Mouse (Mus musculus): Measurements from ENCODE around the gene Pou2f1. TPM values are rescaled to one million over a fixed set of nuclear protein-coding genes. Genes with fewer than 3 reads are reported as not detected.
A peak's percentile ranks its signal among the peaks of the same experiment; 100 is the strongest.

The Pou2f1 gene
- total and polyA plus RNA-seq, 2 experiments, result 3.6 to 5.8 TPM

DNA sequence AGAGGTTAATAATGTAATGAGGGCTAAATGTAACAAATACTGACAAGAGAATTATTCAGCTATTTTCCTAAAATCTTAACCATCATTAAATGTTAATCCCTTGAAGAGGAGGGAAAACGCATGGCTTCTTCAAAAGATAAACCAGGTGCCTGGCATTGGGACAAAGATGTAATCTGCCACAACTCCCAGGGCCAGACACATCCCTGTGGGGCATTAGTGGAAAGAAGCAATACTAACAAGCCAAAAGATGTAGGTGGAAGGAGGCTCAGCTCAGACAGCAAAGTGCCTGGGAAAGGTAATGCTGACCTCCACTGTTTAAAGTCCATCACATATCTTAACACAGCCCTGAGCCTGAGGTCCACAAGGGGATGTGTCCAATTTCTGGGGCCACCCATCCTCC lies 80.0 kb downstream of the Pou2f1 start:
- H3K27me3 ChIP-seq (ENCODE audit: control insufficient read depth, insufficient read depth, low read length), result no peaks in the 10 kb centered on the region
- no peak overlapping the region for H3K9ac ChIP-seq (ENCODE audit: low read depth, low read length)
- H3K79me2 ChIP-seq (ENCODE audit: control insufficient read depth, insufficient read depth, low read length), result peaks cover 2% of the 10 kb centered on the region; the same call in 1 of the 2 replicates
- H3K4me3 ChIP-seq (ENCODE audit: insufficient read depth, low read depth, low read length), result no peak overlapping the region
- no peaks in the 10 kb centered on the region; the same call in 1 of the 2 replicates for H3K4me1 ChIP-seq (ENCODE audit: control insufficient read depth, insufficient read depth, low read length)
- H3K36me3 ChIP-seq (ENCODE audit: control insufficient read depth, insufficient read depth, low read length), result no peaks in the 10 kb centered on the region
- no peak for TF ChIP-seq CTCF (IDR thresholded peaks at IDR 0.05; ENCODE audit: low read depth, low read length)
- no peak for TF ChIP-seq POLR2A (IDR thresholded peaks at IDR 0.05; ENCODE audit: extremely low read depth, insufficient read depth, low read length)
- 84% methylated on average over 1 of the region's 1 CpGs for WGBS
- no peak for DNase-seq (ENCODE audit: extremely low read depth, low read depth, low spot score)
- H3K27ac ChIP-seq (replicated peaks; ENCODE audit: insufficient read depth, low read depth, low read length), result no peak overlapping the region

DNA sequence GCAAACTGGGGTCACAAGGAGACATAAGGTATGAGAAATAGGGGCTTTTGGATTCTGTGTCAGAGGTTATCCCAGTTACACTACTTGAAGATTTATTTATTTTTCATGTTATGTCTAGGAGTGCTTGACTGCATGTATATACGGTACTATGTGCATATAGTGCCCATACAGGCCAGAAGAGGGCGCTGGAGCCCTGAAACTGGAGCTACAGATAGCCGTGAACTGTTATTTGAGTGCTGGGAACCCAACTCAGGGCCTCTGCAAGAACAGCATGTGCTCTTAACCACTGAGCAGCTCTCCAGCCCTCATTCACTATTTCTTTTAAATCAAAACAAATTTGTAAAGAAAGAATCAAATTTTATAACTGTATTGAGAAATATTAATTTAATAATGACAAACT lies 81.5 kb downstream of the Pou2f1 start:
- TF ChIP-seq POLR2A (IDR thresholded peaks at IDR 0.05; ENCODE audit: extremely low read depth, insufficient read depth, low read length) (no peak), CTCF (IDR thresholded peaks at IDR 0.05; ENCODE audit: low read depth, low read length) (no peak)

DNA sequence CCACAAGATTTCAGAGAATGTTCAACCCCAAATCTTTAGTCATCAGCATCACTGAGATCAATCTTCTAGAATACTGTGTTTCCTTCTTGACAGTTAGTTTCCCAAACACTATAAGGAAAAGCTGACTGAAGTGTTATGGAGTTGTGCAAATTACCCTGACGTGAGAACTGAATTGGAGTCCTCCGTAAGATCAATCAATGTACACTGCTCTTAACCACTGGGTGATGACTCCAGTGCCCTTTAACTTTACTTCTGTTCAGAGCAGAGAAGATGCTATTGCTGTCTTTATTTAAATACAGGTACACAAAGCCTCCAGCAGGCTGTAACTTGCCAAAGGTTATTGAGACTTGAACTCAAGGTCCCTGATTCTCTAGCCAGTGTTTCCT lies 88.1 kb downstream of the Pou2f1 start:
- Histone ChIP-seq H3K27ac (replicated peaks; ENCODE audit: insufficient read depth, low read depth, low read length) (no peak overlapping the region), H3K9ac (ENCODE audit: low read depth, low read length) (no peak overlapping the region), H3K27me3 (ENCODE audit: control insufficient read depth, insufficient read depth, low read length) (no peaks in the 10 kb centered on the region), H3K4me3 (ENCODE audit: insufficient read depth, low read depth, low read length) (no peak overlapping the region), H3K4me1 (ENCODE audit: control insufficient read depth, insufficient read depth, low read length) (no peaks in the 10 kb centered on the region), H3K79me2 (ENCODE audit: control insufficient read depth, insufficient read depth, low read length) (no peaks in the 10 kb centered on the region; the same call in 1 of the 2 replicates), H3K36me3 (ENCODE audit: control insufficient read depth, insufficient read depth, low read length) (peaks cover 6% of the 10 kb centered on the region)
- TF ChIP-seq CTCF (IDR thresholded peaks at IDR 0.05; ENCODE audit: low read depth, low read length) (no peak), POLR2A (IDR thresholded peaks at IDR 0.05; ENCODE audit: extremely low read depth, insufficient read depth, low read length) (no peak)
- WGBS, result 92% methylated on average over 2 of the region's 2 CpGs
- DNase-seq (ENCODE audit: extremely low read depth, low read depth, low spot score), result no peak

More for the DNA sequence above, 81.5 kb downstream of the Pou2f1 start:
- Histone ChIP-seq H3K4me1 (ENCODE audit: control insufficient read depth, insufficient read depth, low read length) (no peaks in the 10 kb centered on the region; the same call in 1 of the 2 replicates), H3K4me3 (ENCODE audit: insufficient read depth, low read depth, low read length) (no peak overlapping the region), H3K79me2 (ENCODE audit: control insufficient read depth, insufficient read depth, low read length) (peaks cover 2% of the 10 kb centered on the region; the same call in 1 of the 2 replicates), H3K9ac (ENCODE audit: low read depth, low read length) (no peak overlapping the region), H3K27me3 (ENCODE audit: control insufficient read depth, insufficient read depth, low read length) (no peaks in the 10 kb centered on the region), H3K27ac (replicated peaks; ENCODE audit: insufficient read depth, low read depth, low read length) (no peak overlapping the region), H3K36me3 (ENCODE audit: control insufficient read depth, insufficient read depth, low read length) (peaks cover 4% of the 10 kb centered on the region)
- no peak for DNase-seq (ENCODE audit: extremely low read depth, low read depth, low spot score)
- WGBS, result 81% methylated on average over 3 of the region's 3 CpGs

DNA sequence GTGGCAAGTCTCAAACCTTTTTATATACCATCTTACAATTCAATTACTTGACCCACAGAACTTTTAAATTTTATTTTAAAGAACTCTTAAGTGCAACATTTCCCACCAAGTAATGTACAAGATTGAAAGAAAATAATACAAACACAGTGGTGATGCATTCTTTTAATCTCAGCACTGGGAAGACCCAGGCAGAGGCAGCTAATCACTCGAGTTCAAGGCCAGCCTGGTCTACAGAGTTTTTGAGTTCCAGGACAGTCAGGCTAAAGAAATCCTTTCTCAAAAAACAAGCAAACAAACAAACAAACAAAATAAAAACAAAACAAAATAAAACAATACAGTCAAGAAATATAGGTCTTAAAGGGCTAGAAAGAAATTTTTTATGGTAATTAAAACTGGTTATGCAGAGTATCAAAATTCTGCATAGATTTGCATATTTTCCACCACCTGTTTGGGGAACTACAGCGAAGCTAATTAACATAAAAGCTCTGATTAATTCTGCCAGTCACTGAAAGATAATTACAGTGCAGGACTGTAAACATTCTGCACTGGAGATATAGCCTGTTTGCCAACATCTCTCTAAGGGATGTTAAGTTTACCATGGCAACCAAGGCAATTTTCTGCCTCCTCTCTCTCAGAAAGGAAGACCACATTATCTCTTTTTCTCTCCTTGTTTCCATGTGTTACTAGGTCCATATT lies 88.6 kb downstream of the Pou2f1 start:
- Histone ChIP-seq H3K4me1 (ENCODE audit: control insufficient read depth, insufficient read depth, low read length) (no peaks in the 10 kb centered on the region), H3K4me3 (ENCODE audit: insufficient read depth, low read depth, low read length) (no peak overlapping the region), H3K9ac (ENCODE audit: low read depth, low read length) (no peak overlapping the region), H3K27ac (replicated peaks; ENCODE audit: insufficient read depth, low read depth, low read length) (no peak overlapping the region), H3K79me2 (ENCODE audit: control insufficient read depth, insufficient read depth, low read length) (no peaks in the 10 kb centered on the region; the same call in 1 of the 2 replicates), H3K36me3 (ENCODE audit: control insufficient read depth, insufficient read depth, low read length) (peaks cover 6% of the 10 kb centered on the region), H3K27me3 (ENCODE audit: control insufficient read depth, insufficient read depth, low read length) (no peaks in the 10 kb centered on the region)
- WGBS, result 88% methylated on average over 2 of the region's 2 CpGs
- DNase-seq (ENCODE audit: extremely low read depth, low read depth, low spot score), result no peak
- TF ChIP-seq CTCF (IDR thresholded peaks at IDR 0.05; ENCODE audit: low read depth, low read length), result no peak
- no peak for TF ChIP-seq POLR2A (IDR thresholded peaks at IDR 0.05; ENCODE audit: extremely low read depth, insufficient read depth, low read length)

DNA sequence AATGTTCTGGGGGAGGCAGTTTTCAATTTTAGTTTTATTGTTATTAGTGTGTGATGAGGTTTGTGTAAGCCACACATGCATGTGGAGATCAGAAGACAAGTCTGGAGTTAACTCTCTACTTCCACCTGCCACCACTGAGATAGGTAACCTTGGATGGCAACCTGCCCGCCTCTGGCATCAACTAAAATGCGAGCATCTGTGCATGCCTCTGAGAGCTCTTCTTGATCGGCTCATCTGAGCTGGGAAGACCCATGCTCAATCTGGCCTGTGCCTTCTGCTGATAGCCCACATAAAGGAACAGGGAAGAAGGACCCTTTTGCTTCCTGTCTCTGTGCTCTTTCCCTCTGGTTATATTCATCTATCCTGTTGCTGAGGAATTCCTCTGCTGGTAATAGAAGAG lies 93.0 kb downstream of the Pou2f1 start:
- no peak overlapping the region for H3K27ac ChIP-seq (replicated peaks; ENCODE audit: insufficient read depth, low read depth, low read length)
- no peak overlapping the region for H3K4me3 ChIP-seq (ENCODE audit: insufficient read depth, low read depth, low read length)
- 86% methylated on average over 3 of the region's 3 CpGs for WGBS
- no peak for DNase-seq (ENCODE audit: extremely low read depth, low read depth, low spot score)
- H3K79me2 ChIP-seq (ENCODE audit: control insufficient read depth, insufficient read depth, low read length), result no peaks in the 10 kb centered on the region; the same call in 1 of the 2 replicates
- TF ChIP-seq POLR2A (IDR thresholded peaks at IDR 0.05; ENCODE audit: extremely low read depth, insufficient read depth, low read length), result no peak
- TF ChIP-seq CTCF (IDR thresholded peaks at IDR 0.05; ENCODE audit: low read depth, low read length), result no peak
- no peak overlapping the region for H3K9ac ChIP-seq (ENCODE audit: low read depth, low read length)
- no peaks in the 10 kb centered on the region for H3K27me3 ChIP-seq (ENCODE audit: control insufficient read depth, insufficient read depth, low read length)
- H3K36me3 ChIP-seq (ENCODE audit: control insufficient read depth, insufficient read depth, low read length), result peaks cover 9% of the 10 kb centered on the region; the same call in 1 of the 2 replicates
- no peaks in the 10 kb centered on the region for H3K4me1 ChIP-seq (ENCODE audit: control insufficient read depth, insufficient read depth, low read length)

DNA sequence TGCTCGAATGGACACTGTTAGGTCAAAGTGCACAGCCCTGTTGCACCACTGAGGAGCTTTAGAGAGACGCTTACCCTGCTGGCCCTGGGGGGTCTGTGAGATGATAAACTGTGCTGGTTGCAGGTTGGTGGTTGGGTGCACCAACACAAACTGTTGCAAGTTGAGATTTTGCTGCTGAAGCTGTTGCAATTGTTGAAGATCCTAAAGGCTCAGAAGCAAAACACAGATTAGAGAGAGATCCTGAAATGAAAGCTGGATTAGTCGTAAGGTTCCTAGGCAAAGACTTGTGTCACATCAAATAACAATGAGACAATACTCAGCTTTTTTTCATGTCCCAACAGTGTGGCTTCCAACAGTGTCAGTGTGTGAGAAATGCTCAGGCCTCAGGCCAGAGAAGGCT lies 93.7 kb downstream of the Pou2f1 start:
- H3K9ac ChIP-seq (ENCODE audit: low read depth, low read length), result no peak overlapping the region
- TF ChIP-seq CTCF (IDR thresholded peaks at IDR 0.05; ENCODE audit: low read depth, low read length) (no peak), POLR2A (IDR thresholded peaks at IDR 0.05; ENCODE audit: extremely low read depth, insufficient read depth, low read length) (no peak)

More for the DNA sequence above, 93.7 kb downstream of the Pou2f1 start:
- no peaks in the 10 kb centered on the region; the same call in 1 of the 2 replicates for H3K79me2 ChIP-seq (ENCODE audit: control insufficient read depth, insufficient read depth, low read length)
- WGBS, result 49% methylated on average over 3 of the region's 3 CpGs
- H3K36me3 ChIP-seq (ENCODE audit: control insufficient read depth, insufficient read depth, low read length), result peaks cover 11% of the 10 kb centered on the region; the same call in 1 of the 2 replicates
- no peaks in the 10 kb centered on the region for H3K27me3 ChIP-seq (ENCODE audit: control insufficient read depth, insufficient read depth, low read length)
- DNase-seq (ENCODE audit: extremely low read depth, low read depth, low spot score), result peak; percentile 29
- no peak overlapping the region for H3K4me3 ChIP-seq (ENCODE audit: insufficient read depth, low read depth, low read length)
- H3K4me1 ChIP-seq (ENCODE audit: control insufficient read depth, insufficient read depth, low read length), result no peaks in the 10 kb centered on the region
- no peak overlapping the region for H3K27ac ChIP-seq (replicated peaks; ENCODE audit: insufficient read depth, low read depth, low read length)

Data from liver, adult 2 months (tissue).